Mouse (Mus musculus): ENCODE data around the gene Sec61a2.

DNA sequence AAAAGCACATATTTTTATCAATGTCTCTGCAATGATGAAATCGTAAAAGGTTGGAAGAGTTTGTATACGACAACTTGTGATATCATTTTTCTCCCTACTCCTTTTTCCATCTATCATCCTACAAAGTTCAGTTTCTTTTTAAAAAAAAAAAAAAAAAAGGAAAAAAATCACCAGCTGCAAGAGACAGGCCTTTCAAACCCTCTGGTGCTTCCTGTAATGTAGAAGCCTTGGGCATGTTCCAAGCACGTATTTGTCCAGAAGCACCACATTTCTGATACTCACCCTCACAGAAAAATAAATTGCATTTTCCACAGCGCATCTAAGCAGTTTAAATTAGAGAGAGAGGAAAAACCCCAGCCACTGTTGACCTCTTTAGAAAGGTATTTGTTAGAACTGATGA, 49.4 kb downstream of the Sec61a2 start:
- TF ChIP-seq POLR2A (IDR thresholded peaks at IDR 0.05; ENCODE audit: low read depth, low read length) (no peak), CTCF (IDR thresholded peaks at IDR 0.05; ENCODE audit: borderline replicate concordance, insufficient read depth, low read length) (no peak)
